Mouse (Mus musculus): ENCODE measurements around the gene Jag1. TPM values are rescaled to one million over a fixed set of nuclear protein-coding genes. Genes with fewer than 3 reads are reported as not detected.

Jag1 gene
- polyA plus RNA-seq, 1 experiment: 3.1 TPM

GRCm38 (mm10) chr2:137085257-137085656 lies 31.2 kb downstream of the Jag1 start:
- no peaks in the 10 kb centered on the region for H3K27me3 ChIP-seq (ENCODE audit: control insufficient read depth, insufficient read depth, low read length)
- no peaks in the 10 kb centered on the region for H3K4me1 ChIP-seq (ENCODE audit: control insufficient read depth, insufficient read depth, low read length)
- TF ChIP-seq POLR2A (IDR thresholded peaks at IDR 0.05; ENCODE audit: borderline replicate concordance, insufficient read depth, low read length) (no peak), CTCF (IDR thresholded peaks at IDR 0.05; ENCODE audit: borderline replicate concordance, insufficient read depth, low read depth, low read length) (no peak)
- H3K4me3 ChIP-seq (replicated peaks; ENCODE audit: insufficient read depth, low read depth, low read length): no peak overlapping the region
- DNase-seq: no peak
- no peak overlapping the region for H3K27ac ChIP-seq (ENCODE audit: insufficient read depth, low read length)
- 74% methylated on average over 8 of the region's 8 CpGs for WGBS

DNA sequence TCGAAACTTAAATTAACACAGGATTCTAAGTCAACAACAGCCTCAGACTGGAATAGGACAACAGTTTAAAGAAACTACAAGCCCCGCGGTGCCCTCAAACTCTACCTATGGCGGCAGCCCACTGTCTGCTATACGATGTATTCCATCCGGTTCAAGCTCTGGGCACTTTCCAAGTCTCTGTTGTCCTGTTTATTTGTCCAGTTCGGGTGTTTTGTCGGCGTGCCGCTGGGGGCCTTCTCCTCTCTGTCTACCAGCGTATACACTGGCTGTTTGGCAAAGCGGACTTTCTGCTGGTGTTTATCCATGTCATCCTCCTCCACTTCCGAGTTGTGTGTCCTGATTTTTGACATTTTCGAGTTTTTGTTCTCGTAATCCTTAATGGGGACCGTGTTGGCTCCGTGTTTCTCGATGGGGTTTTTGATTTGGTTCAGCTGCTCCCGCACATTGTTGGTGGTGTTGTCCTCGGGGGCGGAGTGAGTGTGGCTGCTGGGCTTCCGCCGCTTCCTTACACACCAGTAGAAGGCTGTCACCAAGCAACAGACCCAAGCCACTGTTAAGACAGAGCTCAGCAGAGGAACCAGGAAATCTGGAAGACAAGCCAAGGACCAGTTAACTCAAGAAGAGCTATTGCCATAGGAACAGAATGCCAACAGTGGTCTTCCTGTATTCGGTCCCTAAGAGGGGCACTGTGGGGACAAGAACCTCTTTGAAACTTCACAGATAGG lies 33.4 kb downstream of the Jag1 start:
- Histone ChIP-seq H3K27ac (ENCODE audit: insufficient read depth, low read length) (no peak overlapping the region), H3K4me1 (ENCODE audit: control insufficient read depth, insufficient read depth, low read length) (no peaks in the 10 kb centered on the region), H3K4me3 (replicated peaks; ENCODE audit: insufficient read depth, low read depth, low read length) (peak overlapping the region; percentile 2), H3K27me3 (ENCODE audit: control insufficient read depth, insufficient read depth, low read length) (no peaks in the 10 kb centered on the region)
- no peak for TF ChIP-seq POLR2A (IDR thresholded peaks at IDR 0.05; ENCODE audit: borderline replicate concordance, insufficient read depth, low read length)
- no peak for DNase-seq
- WGBS: 58% methylated on average over 24 of the region's 24 CpGs

GRCm38 (mm10) chr2:137081001-137081400 lies 35.4 kb downstream of the Jag1 start:
- Histone ChIP-seq H3K27ac (ENCODE audit: insufficient read depth, low read length) (no peak overlapping the region), H3K4me1 (ENCODE audit: control insufficient read depth, insufficient read depth, low read length) (no peaks in the 10 kb centered on the region), H3K27me3 (ENCODE audit: control insufficient read depth, insufficient read depth, low read length) (no peaks in the 10 kb centered on the region), H3K4me3 (replicated peaks; ENCODE audit: insufficient read depth, low read depth, low read length) (no peak overlapping the region)
- WGBS: 81% methylated on average over 7 of the region's 7 CpGs
- DNase-seq: no peak
- TF ChIP-seq CTCF (IDR thresholded peaks at IDR 0.05; ENCODE audit: borderline replicate concordance, insufficient read depth, low read depth, low read length) (no peak), POLR2A (IDR thresholded peaks at IDR 0.05; ENCODE audit: borderline replicate concordance, insufficient read depth, low read length) (no peak)

DNA sequence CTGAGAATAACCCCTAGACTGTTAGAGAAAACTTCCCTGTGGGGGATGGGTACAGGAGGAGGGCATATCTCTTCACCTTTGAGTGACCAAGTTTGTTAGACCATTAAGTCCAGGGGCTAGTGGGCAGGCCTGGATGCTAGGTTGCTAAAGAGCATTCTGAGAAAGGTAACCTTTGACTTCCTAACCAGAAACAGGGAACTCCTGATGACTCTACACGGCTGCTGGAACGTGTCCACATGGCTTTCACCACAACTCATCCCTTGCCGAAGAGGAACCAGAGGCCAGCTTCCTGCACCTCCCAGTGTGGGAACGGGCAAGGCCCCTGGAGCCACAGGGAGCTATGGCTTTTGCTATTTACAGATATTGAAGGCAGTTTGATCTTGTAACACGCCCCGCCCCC lies 36.0 kb downstream of the Jag1 start:
- Histone ChIP-seq H3K4me3 (replicated peaks; ENCODE audit: insufficient read depth, low read depth, low read length) (no peak overlapping the region), H3K27ac (ENCODE audit: insufficient read depth, low read length) (no peak overlapping the region), H3K4me1 (ENCODE audit: control insufficient read depth, insufficient read depth, low read length) (no peaks in the 10 kb centered on the region), H3K27me3 (ENCODE audit: control insufficient read depth, insufficient read depth, low read length) (no peaks in the 10 kb centered on the region)
- TF ChIP-seq POLR2A (IDR thresholded peaks at IDR 0.05; ENCODE audit: borderline replicate concordance, insufficient read depth, low read length): no peak
- TF ChIP-seq CTCF (IDR thresholded peaks at IDR 0.05; ENCODE audit: borderline replicate concordance, insufficient read depth, low read depth, low read length): no peak
- WGBS: 59% methylated on average over 6 of the region's 6 CpGs
- DNase-seq: no peak

GRCm38 (mm10) chr2:137079721-137080320 lies 36.6 kb downstream of the Jag1 start:
- 21% methylated on average over 10 of the region's 10 CpGs for WGBS
- Histone ChIP-seq H3K4me1 (ENCODE audit: control insufficient read depth, insufficient read depth, low read length) (no peaks in the 10 kb centered on the region), H3K27me3 (ENCODE audit: control insufficient read depth, insufficient read depth, low read length) (no peaks in the 10 kb centered on the region), H3K4me3 (replicated peaks; ENCODE audit: insufficient read depth, low read depth, low read length) (no peak overlapping the region), H3K27ac (ENCODE audit: insufficient read depth, low read length) (no peak overlapping the region)
- DNase-seq: no peak
- no peak for TF ChIP-seq CTCF (IDR thresholded peaks at IDR 0.05; ENCODE audit: borderline replicate concordance, insufficient read depth, low read depth, low read length)
- TF ChIP-seq POLR2A (IDR thresholded peaks at IDR 0.05; ENCODE audit: borderline replicate concordance, insufficient read depth, low read length): no peak

DNA sequence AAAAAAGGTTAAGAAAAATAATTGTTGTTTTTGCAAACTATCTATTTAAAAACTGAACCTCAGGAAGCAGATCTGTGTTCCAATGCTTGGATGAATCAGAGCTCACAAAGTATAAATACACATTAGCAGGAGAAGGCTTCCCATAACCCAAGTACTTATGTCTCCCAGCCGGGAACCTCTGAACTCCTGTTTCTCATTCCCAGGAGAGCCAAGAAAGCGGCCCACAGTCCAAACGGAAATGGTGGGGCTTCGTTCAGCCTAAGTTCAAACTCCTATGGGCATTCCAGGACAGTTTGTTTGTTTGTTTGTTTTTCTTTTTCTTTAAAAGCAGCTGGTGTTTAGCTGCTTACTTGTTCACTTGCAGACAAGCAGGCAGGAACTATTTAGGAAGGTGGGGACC lies 37.7 kb downstream of the Jag1 start:
- Histone ChIP-seq H3K27me3 (ENCODE audit: control insufficient read depth, insufficient read depth, low read length) (no peaks in the 10 kb centered on the region), H3K4me1 (ENCODE audit: control insufficient read depth, insufficient read depth, low read length) (no peaks in the 10 kb centered on the region), H3K4me3 (replicated peaks; ENCODE audit: insufficient read depth, low read depth, low read length) (no peak overlapping the region), H3K27ac (ENCODE audit: insufficient read depth, low read length) (no peak overlapping the region)
- no peak for DNase-seq
- TF ChIP-seq CTCF (IDR thresholded peaks at IDR 0.05; ENCODE audit: borderline replicate concordance, insufficient read depth, low read depth, low read length) (no peak), POLR2A (IDR thresholded peaks at IDR 0.05; ENCODE audit: borderline replicate concordance, insufficient read depth, low read length) (no peak)
- 80% methylated on average over 4 of the region's 4 CpGs for WGBS

DNA sequence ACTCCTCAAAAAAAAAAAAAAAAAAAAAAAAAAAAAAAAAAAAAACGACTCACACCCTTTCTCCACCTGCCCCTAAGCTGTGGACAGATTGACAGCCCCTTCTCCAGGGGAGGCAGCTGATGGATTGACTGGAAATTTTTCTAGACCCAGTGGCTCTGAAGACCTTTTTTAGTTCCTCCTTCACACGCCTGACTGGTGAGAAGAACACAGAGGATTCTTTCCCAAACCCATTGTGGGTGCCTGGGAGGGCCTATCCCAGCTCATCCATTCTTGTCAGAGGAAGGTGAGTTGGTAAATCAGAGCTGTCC lies 42.2 kb downstream of the Jag1 start:
- Histone ChIP-seq H3K27ac (ENCODE audit: insufficient read depth, low read length) (no peak overlapping the region), H3K4me3 (replicated peaks; ENCODE audit: insufficient read depth, low read depth, low read length) (no peak overlapping the region), H3K4me1 (ENCODE audit: control insufficient read depth, insufficient read depth, low read length) (no peaks in the 10 kb centered on the region), H3K27me3 (ENCODE audit: control insufficient read depth, insufficient read depth, low read length) (no peaks in the 10 kb centered on the region)
- 41% methylated on average over 2 of the region's 2 CpGs for WGBS
- no peak for DNase-seq
- TF ChIP-seq CTCF (IDR thresholded peaks at IDR 0.05; ENCODE audit: borderline replicate concordance, insufficient read depth, low read depth, low read length) (no peak), POLR2A (IDR thresholded peaks at IDR 0.05; ENCODE audit: borderline replicate concordance, insufficient read depth, low read length) (no peak)

Measured in cerebellum, adult 2 months (tissue).